Mouse (Mus musculus): ENCODE results near the gene Slc9a1.

DNA sequence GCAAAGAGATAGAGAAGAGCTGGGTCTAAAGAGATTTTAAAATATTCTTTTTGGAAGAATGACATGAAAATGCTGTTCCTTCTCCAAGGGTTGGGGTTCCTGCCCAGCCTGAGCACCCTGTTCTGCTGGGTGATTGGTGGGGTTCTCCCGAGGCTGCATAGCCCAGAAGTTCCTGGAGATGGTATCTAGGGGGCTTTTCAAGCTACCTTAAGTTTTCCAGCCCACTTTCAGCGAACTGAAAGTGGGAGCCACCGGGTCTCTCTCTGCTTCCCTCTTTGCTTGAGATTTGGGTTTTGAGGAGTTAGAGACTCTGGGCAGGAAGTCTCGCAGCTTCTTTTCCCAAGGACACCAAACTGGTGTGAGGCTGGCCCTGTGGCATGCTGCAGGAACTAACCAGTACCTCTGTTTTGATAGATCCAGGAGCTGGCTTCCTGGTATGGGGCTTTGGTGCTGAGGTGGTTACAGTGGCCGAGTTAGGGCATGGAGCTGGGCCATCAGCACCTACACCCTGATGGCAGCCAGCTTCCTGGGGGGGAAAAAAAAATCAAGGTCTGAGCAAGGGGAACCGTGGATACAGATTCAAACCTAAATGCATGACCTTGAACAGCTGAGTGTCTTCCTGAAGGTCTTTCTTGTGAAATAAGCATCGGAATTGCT is 2.2 kb downstream of the Slc9a1 start:
- TF ChIP-seq CTCF (IDR thresholded peaks at IDR 0.05) (no peak), POLR2A (IDR thresholded peaks at IDR 0.05; ENCODE audit: insufficient read depth, low read depth, low read length) (no peak)
